Mouse (Mus musculus): Measurements from ENCODE around the gene Memo1.

The Memo1 gene

GRCm38 (mm10) chr17:74293687-74294425 is 1.5 kb downstream of the Memo1 start:
- peak in 1 of 2 experiments; percentile 52 for DNase-seq

DNA sequence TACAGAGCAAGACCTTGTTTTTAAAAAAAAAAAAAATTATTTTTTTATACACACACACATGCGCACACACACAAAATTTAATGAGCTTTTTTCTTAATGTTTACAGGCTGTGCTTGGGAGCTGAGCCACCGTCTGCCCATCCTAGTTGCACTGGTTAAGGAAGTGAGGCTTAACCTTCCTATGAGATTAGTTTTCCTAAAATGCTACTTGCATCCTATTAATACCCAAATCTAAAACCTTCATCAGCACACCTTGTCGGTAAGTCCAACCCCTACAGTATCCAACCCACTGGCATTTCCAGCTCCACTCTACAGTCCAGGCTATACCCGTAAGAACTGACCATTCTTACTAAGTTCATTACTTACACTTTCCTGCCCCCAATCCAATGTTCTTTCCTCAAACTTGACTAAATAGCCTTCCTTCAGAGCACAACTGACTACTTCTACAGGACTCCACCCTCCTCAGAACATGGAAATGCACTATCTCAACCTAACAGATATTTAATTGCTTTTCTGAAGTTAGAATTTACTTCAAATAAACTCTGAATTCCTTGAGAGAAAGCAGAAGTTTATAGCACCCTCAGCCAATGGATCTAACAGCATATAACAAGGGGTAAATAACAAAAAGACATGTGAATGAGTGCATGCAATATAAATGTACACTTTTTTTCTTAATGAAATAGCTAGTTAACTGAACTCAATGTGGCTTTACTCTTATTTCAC is 3.5 kb downstream of the Memo1 start:
- DNase-seq, result no peak

DNA sequence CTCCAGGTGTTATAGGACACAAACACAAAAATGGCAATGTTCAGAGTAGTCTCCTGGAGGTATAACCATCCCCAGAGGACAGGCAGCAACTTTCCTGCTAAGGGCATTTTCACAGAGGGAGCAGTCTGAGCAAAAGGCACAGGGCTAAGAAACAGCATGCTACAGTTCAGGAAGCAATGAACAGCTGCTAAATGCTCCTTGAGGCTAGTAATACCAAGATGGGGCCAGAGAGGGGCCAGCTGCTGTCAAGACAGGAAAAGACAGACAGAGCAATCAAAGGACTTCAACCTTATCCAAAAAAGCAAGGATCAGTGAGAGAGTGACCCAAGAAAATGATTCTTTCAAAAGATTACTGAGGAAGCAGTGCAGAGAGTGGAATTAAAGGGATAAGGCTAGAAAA is 4.5 kb downstream of the Memo1 start:
- no peak for DNase-seq

DNA sequence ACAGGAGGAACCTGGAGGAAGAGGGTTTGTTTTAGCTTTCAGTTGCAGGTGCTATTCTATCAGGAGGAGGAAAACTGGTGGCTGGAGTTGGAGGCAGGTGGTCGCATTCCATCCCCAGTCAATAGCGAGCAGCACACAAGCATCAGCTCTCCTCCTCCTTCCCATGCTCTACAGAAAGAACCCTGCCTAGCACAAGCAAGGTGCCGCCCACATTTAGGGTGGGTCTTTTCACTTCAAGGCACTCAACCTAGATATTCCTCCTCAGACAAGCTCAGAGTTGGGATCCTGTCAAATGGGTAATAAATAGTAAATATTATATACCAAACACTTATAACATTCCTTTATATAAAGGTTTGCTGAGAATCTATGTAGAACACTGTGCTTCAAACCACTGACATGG is 5.1 kb downstream of the Memo1 start:
- DNase-seq, result no peak

DNA sequence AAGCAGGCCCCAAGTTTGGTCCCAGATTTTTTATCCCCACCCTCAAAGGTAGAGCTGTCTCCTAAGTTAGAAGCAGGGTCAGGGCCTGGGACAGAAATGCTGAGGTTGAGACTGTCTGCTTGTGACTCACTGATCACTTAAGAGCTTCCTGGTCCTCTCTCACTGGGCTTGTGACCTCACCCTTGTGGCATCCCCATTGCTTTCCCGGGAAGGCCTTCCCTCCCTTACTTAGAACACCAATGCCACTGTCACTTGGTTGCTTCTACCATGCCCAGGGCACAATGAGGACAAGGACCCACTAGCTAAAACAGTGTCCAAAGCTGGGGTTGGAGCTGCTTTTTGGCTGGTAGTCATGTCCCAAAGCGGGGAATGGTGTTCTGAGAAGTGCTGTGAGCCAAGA is 6.7 kb downstream of the Memo1 start:
- no peak for DNase-seq

DNA sequence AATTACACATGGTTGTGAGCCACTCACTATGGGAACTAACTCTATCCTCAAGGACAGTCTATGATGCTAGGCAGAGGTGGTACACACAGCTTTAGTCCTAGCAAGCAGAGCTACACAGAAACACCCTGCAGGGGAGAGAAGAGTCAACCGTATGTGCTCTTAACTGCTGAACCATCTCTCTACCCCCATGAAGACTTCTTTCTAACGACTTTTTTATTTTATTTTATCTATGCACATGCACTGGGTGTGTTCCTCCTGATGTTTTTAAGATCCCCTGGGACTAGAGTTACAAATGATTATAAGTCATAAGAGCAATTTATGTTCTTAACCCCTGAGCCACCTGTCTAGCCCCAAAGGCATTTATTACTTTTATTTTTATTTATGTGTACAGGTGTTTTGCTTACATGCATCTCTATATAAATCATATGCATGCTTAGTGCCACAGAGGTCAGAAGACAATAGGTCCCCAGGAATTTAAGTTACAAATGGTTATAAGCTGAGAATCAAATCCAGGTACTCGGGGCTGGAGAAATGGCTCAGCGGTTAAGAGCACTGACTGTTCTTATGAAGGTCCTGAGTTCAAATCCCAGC is 9.1 kb downstream of the Memo1 start:
- DNase-seq, result no peak

DNA sequence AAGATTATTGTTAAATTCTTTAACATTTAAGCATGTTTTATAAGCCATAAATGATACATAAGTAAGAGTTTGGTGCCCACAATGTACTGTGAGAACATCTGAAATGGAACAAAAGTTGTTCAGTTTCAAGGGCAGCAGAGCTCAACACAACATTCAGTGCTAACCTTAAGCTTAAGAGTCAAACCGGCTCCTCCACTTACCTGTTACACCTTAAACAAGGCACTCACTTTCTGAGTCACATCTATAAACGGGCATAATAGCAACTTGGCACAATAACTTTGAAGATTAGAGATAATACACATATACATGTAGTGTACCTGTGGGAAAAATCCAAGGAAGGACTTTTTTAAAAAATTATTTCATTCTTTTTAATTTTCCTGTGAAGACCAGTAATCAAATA is 9.6 kb downstream of the Memo1 start:
- DNase-seq, result no peak

DNA sequence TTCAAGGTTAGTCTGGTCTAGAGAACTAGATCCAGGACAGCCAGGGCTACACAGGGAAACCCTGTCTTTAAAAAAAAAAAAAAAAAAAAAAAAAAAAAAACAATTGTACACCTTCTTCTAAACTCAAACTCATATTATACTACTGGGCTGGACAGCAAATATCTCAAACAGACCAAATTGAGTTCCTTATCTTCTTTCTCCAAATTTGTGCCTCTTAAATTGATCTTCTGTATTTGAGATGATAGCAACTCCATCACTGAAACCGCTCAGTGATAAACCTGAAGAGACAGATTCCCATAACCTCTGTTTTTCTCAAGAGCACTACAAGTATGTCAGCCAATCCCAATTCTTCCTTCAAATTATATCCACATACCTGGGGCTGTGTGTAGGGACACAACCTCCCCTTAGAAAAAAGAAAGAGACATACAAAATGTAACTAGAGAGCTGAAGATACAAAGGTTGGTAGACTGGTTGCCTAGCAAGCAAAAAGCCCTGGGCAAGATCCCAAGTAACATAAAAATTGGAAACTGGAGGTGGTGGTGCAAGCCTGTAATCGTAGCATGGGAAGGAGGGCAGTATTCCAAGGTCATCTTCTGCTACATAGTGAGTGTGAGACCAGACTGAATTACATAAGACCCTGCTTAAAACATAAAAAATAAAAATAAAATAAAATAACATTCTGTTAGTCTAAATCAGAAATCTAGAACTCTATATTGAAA is 10.8 kb downstream of the Memo1 start:
- peak; percentile 16 to 42 for DNase-seq

GRCm38 (mm10) chr17:74282024-74282423 is 13.3 kb downstream of the Memo1 start:
- DNase-seq, result no peak

GRCm38 (mm10) chr17:74278966-74279869 is 16.1 kb downstream of the Memo1 start:
- DNase-seq, result no peak

DNA sequence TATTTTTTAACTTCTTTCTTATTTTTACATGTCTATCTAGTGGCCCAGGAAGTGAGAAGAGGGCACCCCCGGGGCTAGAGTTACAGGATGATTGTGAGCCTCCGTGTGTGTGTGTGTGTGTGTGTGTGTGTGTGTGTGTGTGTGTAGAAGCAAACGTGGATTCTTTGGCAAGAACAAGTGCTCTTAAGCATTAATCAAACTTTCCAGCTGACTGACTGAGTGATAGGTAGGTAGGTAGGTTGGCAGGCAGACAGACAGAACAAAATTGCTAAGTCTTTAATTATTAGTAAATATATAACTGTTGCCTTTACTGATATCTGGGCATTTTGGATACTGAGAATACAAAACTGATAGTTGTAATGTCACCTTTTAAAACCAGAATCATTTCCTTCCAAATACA is 20.9 kb downstream of the Memo1 start:
- no peak for DNase-seq

DNA sequence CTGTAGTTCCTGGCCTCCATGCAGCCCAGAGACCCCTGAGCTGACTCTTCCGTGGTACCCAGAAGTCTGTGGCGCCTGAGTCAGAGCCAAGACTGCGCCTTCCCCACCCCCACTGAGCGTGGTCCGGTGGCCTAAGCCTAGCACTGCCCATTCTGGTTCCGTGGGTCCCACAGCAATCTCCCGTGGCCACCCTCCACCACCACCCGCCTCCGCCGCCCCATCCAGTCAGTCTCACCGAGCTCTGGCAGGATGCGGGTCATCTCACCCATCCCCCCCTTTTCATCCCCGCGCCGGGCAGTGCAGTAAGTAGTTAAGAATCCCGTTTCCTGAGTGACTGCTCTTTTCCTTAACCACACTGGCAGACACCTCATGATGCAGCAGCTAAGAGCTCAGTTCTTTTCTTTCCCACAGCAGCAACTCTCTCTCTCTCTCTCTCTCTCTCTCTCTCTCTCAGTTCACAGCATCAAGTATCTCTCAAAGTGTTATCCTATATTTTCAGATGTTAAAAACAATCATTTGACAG is 22.6 kb downstream of the Memo1 start:
- DNase-seq, result no peak

DNA sequence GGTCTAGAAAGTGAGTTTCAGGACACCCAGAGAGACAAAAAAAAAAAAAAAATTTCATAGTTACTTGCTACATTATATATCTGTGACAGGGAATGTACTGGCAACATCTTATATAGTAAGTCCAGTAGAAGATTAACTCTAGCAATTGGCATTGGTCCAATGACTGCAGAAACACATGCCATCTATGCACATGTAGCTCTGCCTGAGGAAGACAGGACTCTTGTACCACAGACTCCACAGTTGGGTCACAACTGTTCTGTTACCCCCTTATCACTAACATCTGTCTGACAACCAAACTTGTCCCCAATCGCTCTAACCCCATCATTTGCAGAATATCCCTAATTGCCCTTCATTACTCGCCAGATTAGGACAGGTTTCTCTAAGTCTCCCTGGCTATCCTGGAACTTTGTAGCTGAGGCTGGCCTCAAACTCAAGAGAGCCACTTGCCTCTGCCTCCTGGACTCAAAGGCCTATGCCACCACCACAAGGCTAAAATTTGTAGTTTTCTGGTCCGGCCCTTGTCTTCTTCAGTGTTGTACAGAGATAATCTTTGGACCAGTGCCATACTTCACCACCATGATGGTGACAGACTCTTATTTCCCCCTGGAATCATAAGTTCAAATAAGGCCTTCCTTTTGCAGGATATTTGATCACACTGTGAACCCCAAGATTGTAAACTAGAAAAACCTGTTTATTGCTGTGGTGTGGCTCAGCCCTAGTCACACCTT is 23.6 kb downstream of the Memo1 start:
- DNase-seq, result no peak

GRCm38 (mm10) chr17:74270205-74270604 is 25.1 kb downstream of the Memo1 start:
- no peak for DNase-seq

- no peak for DNase-seq
Observed at GRCm38 (mm10) chr17:74267415-74268180, 27.7 kb downstream of the Memo1 start.

- DNase-seq, result no peak
Observed at GRCm38 (mm10) chr17:74265636-74266035, 29.7 kb downstream of the Memo1 start.

DNA sequence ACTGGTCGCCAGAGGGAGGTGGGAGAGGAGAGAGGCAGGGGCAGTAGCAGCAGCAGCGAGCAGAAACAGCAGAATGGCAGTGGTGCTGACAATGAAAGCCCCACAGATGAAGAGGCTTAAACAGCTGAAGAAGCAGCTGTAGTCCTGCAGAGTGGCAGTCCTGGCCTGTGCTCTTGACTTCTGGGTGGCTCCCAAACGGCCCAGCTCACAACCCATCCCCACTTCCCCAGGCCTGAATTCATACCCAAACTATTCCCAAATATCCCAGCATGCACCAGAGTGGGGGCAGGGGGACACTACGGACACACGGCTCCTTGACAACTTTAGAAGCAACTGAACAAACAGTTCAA is 30.2 kb downstream of the Memo1 start:
- peak in 1 of 2 experiments; percentile 10 for DNase-seq

DNA sequence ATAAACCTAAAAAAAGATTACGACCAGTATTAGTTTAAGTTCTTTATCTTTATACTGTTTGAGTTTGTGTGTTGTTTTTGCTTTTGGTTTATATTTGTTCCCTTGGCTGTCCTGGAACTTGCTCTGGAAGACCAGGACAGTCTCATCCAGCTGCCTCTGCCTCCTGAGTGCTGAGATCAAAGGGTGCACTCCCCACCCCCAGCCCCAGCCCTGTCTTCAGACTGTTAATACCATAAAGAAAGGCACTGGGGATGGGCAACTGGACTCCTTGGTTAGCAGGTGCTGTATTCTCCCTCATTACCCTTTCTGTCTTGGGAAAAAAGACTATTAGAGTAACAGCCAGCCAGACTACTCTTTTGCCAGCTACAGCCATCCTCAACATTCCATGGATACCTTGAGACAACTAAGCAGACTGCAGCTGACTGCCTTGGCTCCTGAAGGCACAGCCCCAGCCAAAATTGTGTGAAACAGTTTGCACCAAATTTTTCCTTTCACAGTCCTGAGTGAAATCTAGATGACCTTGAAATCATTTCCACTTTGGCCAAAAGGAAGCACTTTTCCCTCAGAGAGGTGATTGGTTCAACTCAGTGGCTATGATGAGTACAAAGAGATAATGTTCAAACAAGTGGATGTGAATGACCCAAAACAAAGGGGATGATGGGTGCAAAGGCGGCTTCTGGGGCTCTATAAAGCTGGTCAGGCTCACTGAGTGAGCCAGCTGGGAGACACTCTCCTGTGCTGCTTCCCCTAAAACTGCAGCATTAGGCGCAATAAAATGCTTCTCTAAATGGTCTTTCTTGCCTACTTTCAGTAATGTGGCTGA is 30.8 kb downstream of the Memo1 start:
- DNase-seq, result no peak

GRCm38 (mm10) chr17:74262415-74262814 is 32.9 kb downstream of the Memo1 start:
- DNase-seq, result no peak

GRCm38 (mm10) chr17:74245284-74245683 is 50.0 kb downstream of the Memo1 start:
- no peak for DNase-seq

Data from cerebellum, postnatal 14 days (tissue).